Mouse (Mus musculus): ENCODE data around the gene Obscn.
"Not testable (repeated sequence)": the region's sequence is repeated elsewhere in the genome, so short reads cannot be mapped to it uniquely, and the experiment has no call there.

The Obscn gene

GRCm38 (mm10) chr11:58959921-58960465 lies 176.2 kb downstream of the Obscn start:
- DNase-seq (ENCODE audit: low spot score) = peak; percentile 89

DNA sequence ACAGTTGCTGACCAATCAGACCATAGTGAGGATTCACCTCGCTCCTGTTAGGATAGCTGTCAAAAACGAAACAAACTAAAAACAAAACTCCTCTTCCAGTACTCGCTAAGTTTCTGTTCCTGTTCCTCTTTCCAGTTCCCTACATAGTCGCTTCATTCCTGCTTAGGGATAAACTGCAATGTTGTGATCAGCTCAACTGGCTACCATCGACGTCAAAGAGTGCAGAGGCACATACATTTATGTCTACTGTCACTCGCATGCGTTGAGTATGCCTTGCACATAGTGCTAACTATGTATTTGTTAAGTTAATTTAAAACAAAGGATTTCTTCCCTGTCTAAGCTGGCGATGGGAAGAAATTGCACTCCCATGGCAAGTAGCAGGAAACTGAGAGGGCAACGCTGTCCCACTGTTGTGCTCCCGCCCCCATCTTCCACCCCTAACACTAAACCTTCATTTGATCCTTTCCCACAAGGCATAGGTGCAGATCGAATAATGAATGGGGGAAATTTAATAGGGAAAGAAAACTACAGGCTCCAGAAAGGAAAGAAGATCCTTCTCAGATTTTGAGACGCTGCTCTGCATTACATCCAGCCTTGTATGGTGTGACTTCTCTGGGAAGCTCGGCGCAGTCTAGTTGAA lies 176.9 kb downstream of the Obscn start:
- DNase-seq (ENCODE audit: low spot score) = no peak

DNA sequence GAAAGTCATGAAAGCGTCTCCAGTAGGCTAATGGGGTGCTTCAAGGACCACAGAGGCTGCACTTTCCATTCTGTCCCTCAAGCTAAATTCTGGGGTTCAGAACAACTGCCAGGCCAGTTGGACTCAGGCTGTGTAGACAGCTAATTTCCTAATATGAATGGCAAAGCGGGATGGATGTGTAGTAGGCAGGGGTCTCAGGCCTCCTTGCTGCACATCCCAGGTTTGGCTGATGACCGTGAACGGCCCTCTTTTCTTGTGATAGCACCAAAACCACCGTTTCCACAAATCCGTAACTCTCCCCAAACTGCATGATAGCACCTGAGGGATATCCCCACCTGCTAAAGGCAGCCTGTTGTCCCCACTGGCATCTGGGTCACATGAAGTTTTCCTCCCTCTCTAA lies 177.7 kb downstream of the Obscn start:
- no peak for DNase-seq (ENCODE audit: low spot score)

GRCm38 (mm10) chr11:58957226-58957914 lies 178.8 kb downstream of the Obscn start:
- no peak for DNase-seq (ENCODE audit: low spot score)

DNA sequence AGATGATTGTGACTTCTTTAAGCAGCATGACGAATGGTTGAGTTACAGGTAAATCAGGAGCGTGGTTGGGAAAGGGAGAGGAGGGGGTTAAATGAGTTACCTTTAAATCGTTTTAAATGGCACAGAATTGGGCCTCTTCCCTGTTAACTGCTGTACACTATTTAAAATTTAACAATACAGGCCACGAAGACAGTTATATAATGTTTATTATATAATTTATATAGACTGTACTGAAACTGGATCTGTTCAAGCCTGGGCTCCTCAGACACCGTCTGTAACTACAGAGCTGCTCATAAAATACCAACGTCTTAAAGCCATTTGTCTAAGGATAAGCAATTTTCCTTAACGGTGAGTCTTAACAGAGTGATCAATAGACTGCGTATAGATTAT lies 180.3 kb downstream of the Obscn start:
- DNase-seq (ENCODE audit: low spot score) = no peak

GRCm38 (mm10) chr11:58955143-58955867 lies 180.9 kb downstream of the Obscn start:
- no peak for DNase-seq (ENCODE audit: low spot score)

DNA sequence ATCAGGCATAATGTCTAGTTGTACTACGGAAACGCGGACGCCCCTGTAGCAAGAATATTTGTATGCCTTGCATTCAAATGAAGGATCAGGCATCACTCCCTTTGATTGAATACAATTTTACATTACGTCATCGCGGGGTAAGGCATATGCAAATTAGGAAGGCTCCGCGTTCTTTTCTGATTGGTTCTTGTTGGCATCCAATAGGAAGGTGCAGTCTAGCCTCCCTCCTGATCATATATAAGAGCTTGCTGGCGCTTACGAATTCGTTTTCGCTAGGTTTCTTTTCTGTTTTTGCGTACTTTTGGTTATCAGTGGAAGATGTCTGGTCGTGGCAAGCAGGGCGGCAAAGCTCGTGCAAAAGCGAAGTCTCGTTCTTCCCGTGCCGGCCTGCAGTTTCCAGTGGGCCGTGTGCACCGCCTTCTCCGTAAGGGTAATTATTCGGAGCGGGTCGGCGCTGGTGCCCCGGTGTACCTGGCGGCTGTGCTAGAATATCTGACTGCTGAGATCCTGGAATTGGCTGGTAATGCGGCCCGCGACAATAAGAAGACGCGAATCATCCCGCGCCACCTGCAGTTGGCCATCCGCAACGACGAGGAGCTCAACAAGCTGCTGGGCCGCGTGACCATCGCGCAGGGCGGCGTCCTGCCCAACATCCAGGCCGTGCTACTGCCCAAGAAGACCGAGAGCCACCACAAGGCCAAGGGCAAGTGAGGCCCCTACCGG lies 181.6 kb downstream of the Obscn start, which contains the start of the genes Hist3h2a and Trim17:
TSS of gene Hist3h2a (plus strand) at position 266 of the 723 bp plus-strand sequence.
TSS of gene Trim17 (plus strand) at position 266 of the 723 bp plus-strand sequence.
- DNase-seq (ENCODE audit: low spot score) = peak; percentile 92

DNA sequence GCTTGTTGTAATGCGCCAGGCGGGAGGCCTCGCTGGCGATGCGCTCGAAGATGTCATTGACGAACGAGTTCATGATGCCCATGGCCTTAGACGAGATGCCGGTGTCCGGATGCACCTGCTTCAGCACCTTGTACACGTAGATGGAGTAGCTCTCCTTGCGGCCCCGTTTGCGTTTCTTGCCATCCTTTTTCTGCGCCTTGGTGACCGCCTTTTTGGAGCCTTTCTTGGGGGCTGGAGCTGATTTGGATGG lies 182.1 kb downstream of the Obscn start:
- not testable (repeated sequence) for DNase-seq (ENCODE audit: low spot score)

DNA sequence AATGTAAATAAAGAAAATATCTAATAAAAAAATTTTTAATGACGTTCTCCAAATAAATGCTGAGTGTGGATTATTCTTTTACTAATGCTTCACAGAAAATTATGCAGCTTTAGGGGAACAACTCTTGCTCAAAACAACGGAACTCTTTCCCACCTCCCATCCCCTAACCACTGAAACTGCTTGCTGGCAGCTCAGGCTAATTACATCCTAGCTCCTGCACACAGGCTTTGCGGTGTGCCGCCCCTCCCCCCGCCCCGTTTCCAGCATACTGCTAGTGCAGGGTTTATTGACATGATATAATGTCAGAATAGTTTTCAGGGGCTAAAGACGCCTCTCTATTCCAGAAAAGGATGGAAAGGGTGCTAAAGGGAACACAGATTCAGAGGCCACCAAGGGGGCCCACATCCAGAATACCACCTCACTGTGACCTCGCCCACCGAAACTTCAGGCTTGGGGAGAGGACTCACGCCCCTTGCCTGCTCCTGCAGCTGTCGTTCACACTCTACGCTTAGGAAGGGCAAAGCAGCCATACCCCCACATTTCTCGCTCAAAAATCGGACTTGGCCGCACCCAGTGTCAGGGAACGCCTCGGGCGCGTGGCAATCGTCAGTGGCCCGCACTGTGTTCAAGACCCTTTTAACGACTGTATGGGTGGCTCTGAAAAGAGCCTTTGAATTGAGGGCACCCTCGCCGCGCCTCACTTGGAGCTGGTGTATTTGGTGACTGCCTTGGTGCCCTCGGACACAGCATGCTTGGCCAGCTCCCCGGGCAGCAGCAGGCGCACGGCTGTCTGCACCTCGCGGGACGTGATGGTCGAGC lies 182.6 kb downstream of the Obscn start:
- peak; percentile 19 for DNase-seq (ENCODE audit: low spot score)

DNA sequence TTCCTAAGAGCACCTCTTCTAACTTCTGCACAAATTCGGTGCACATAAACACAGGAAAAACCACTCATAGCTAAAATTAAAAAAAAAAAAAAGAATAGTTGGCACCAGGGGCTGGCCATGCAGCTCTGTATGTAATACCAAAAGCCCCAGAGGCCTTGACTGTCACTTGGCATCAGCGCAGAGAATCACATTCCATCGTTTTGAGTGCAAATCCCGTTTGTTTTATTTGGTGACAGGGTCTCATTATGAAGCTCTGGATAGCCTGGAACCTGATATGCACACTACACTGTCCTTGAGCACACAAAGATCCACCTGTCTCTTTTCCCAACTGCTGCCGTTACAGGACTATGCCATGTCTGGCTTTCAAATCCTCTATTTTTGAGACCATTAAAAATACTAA lies 185.0 kb downstream of the Obscn start:
- DNase-seq (ENCODE audit: low spot score) = no peak

- DNase-seq (ENCODE audit: low spot score) = no peak
These were observed 186.4 kb downstream of the Obscn start for GRCm38 (mm10) chr11:58949480-58950431.

DNA sequence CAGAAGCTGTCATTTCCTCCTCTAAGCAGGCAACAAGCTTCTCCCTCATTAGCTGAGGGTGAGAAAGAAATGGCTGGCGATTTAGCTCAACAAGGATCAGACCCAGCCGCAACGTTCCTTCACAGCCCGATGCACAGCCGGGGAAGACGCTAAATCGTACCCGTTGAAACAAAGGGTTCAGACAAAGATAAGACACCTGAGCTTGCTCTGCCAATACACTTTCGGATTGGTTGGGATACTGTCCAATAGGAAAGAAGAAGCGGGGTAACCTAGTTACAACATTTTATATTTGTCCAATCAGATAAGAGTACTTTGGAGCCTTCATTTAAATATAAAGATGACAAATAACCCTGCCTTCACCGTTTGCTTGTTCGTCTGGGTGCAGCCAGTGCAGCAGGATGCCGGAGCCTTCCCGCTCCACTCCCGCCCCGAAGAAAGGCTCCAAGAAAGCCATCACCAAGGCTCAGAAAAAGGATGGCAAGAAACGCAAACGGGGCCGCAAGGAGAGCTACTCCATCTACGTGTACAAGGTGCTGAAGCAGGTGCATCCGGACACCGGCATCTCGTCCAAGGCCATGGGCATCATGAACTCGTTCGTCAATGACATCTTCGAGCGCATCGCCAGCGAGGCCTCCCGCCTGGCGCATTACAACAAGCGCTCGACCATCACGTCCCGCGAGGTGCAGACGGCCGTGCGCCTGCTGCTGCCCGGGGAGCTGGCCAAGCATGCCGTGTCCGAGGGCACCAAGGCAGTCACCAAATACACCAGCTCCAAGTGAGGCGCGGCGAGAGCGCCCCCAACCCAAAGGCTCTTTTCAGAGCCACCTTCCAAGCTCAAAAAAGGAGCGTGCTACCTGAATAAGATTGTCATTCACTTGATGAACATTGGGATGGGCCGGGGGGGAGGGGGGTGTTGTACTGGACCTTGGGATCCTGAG lies 187.4 kb downstream of the Obscn start, which contains the start of gene Hist3h2ba:
TSS of gene Hist3h2ba (plus strand) at position 379 of the 938 bp plus-strand sequence.
- DNase-seq (ENCODE audit: low spot score) = peak; percentile 71

- peak; percentile 36 for DNase-seq (ENCODE audit: low spot score)
These were observed 188.2 kb downstream of the Obscn start for GRCm38 (mm10) chr11:58947798-58948528.

DNA sequence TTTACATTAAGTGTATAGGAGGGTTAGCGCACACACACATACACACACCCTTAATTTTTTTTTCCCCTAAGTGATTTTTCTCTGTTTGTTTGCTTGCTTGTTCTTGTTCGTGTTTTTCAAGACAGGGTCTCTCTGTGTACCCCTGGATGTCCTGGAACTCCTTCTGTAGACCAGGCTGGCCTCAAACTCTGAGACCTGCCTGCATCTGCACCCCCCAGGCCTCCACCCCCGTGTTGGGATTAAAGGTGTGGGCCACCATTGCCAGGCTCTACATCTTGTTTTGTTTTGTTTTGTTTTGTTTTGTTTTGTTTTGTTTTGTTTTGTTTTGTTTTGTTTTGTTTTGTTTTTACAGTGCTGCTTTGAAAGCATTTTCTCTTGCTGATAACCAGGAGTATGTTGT lies 188.9 kb downstream of the Obscn start:
- no peak for DNase-seq (ENCODE audit: low spot score)
